Mouse (Mus musculus): ENCODE measurements around the gene Urb2. TPM values are rescaled to one million over a fixed set of nuclear protein-coding genes. Genes with fewer than 3 reads are reported as not detected.

Gene Urb2
- polyA plus RNA-seq, 1 experiment from 2014 or later: 4.7 TPM

DNA sequence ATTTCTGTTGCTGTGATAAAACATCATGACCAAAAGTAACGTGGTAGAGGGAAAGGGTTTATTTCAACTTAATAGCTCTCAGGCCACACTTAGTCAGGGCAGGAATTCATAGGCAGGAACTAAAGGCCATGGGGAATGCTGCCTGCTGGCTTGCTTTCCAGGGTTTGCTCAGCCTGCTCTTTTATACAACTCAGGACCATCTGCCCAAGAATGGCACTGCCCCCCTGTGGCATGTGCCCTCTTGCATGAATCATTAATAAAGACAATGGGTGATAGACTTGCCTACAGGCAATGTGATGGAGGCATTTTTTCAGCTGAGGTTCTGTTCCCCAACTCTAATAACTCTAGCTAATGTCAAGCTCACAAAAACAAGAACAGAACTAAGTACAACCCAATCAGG is 20.9 kb downstream of the Urb2 start:
- H3K4me1 ChIP-seq (ENCODE audit: insufficient read depth, low read length): no peaks in the 10 kb centered on the region
- peaks cover 48% of the 10 kb centered on the region for H3K36me3 ChIP-seq (ENCODE audit: insufficient read depth, low read length)
- WGBS: 65% methylated on average over 1 of the region's 1 CpGs
- no peaks in the 10 kb centered on the region for H3K9me3 ChIP-seq (ENCODE audit: low read length)
- no peak overlapping the region for H3K27ac ChIP-seq (ENCODE audit: low read length)
- no peak for ATAC-seq (ENCODE audit: low FRiP score, low TSS enrichment)
- no peak overlapping the region for H3K4me2 ChIP-seq (replicated peaks; ENCODE audit: low read depth, low read length)
- H3K4me3 ChIP-seq (ENCODE audit: low read length): no peak overlapping the region
- H3K9ac ChIP-seq (replicated peaks; ENCODE audit: low read length): no peak overlapping the region
- H3K27me3 ChIP-seq (ENCODE audit: insufficient read depth, low read length): no peaks in the 10 kb centered on the region

DNA sequence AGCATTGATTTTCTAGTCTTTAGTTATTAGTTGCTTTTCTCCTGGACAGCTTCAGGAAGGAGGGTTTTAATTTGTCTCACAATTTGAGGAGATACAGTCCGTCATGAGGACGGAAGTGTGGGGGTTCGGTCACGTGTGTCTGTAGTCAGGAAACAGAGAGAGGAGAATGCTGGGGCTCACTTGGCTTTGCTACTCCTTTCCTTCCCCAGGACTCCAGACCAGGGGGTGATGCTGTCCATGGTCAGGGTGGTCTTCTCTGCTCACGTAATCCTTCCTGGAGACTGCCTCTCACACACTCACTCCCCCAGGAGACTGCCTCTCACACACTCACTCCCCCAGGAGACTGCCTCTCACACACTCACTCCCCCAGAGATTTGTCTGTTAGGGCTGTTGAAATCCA is 23.1 kb downstream of the Urb2 start:
- Histone ChIP-seq H3K9ac (replicated peaks; ENCODE audit: low read length) (no peak overlapping the region), H3K27ac (ENCODE audit: low read length) (no peak overlapping the region), H3K4me2 (replicated peaks; ENCODE audit: low read depth, low read length) (no peak overlapping the region), H3K9me3 (ENCODE audit: low read length) (no peaks in the 10 kb centered on the region), H3K4me3 (ENCODE audit: low read length) (no peak overlapping the region), H3K4me1 (ENCODE audit: insufficient read depth, low read length) (no peaks in the 10 kb centered on the region), H3K36me3 (ENCODE audit: insufficient read depth, low read length) (peaks cover 35% of the 10 kb centered on the region), H3K27me3 (ENCODE audit: insufficient read depth, low read length) (no peaks in the 10 kb centered on the region)
- WGBS: 84% methylated on average over 5 of the region's 5 CpGs
- ATAC-seq (ENCODE audit: low FRiP score, low TSS enrichment): no peak

DNA sequence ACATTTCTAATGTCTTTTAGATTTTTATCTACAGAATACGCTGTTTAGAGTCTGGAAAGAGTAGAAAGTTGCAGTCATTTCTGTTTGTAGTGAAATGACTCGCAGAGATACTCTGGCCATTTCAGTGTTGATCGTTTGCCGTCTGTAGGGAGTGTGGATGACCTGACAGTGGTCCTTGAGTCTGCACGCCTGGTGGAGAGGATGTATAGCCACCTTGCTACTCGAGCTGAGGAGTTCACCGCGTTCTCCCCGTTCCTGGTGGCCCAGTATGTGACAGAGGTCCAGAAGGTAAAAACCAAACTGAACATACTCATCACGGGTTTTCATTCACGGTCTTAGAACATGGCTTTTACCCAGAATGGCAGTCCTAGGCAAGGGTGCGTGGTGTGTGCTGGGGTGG is 23.6 kb downstream of the Urb2 start:
- Histone ChIP-seq H3K4me3 (ENCODE audit: low read length) (no peak overlapping the region), H3K27ac (ENCODE audit: low read length) (no peak overlapping the region), H3K9me3 (ENCODE audit: low read length) (no peaks in the 10 kb centered on the region), H3K4me1 (ENCODE audit: insufficient read depth, low read length) (no peaks in the 10 kb centered on the region), H3K9ac (replicated peaks; ENCODE audit: low read length) (no peak overlapping the region), H3K27me3 (ENCODE audit: insufficient read depth, low read length) (no peaks in the 10 kb centered on the region), H3K36me3 (ENCODE audit: insufficient read depth, low read length) (peaks cover 35% of the 10 kb centered on the region), H3K4me2 (replicated peaks; ENCODE audit: low read depth, low read length) (no peak overlapping the region)
- 90% methylated on average over 12 of the region's 12 CpGs for WGBS
- ATAC-seq (ENCODE audit: low FRiP score, low TSS enrichment): no peak

DNA sequence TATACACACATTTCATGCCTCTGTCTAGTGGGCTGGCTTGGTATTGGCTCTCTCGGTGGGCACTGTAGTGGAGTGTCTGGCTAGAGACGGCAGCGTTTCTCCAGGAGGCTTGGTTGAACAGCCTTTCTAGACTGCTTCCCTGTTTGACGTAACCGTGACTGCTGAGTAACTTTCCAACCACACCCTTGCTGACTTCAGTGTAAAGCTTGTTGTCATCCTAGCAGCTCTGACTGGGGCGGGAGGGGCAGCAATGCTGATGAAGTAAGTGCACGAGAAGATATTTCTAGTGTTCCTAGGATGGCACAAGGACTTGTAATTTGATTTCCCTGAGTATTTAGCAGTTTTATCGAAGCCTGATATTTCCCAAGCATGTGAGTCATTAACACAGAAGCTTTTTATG is 24.5 kb downstream of the Urb2 start:
- Histone ChIP-seq H3K27ac (ENCODE audit: low read length) (no peak overlapping the region), H3K4me3 (ENCODE audit: low read length) (no peak overlapping the region), H3K4me1 (ENCODE audit: insufficient read depth, low read length) (no peaks in the 10 kb centered on the region), H3K4me2 (replicated peaks; ENCODE audit: low read depth, low read length) (no peak overlapping the region), H3K9ac (replicated peaks; ENCODE audit: low read length) (no peak overlapping the region), H3K36me3 (ENCODE audit: insufficient read depth, low read length) (peaks cover 33% of the 10 kb centered on the region), H3K27me3 (ENCODE audit: insufficient read depth, low read length) (no peaks in the 10 kb centered on the region), H3K9me3 (ENCODE audit: low read length) (no peaks in the 10 kb centered on the region)
- WGBS: 89% methylated on average over 8 of the region's 8 CpGs
- ATAC-seq (ENCODE audit: low FRiP score, low TSS enrichment): no peak

DNA sequence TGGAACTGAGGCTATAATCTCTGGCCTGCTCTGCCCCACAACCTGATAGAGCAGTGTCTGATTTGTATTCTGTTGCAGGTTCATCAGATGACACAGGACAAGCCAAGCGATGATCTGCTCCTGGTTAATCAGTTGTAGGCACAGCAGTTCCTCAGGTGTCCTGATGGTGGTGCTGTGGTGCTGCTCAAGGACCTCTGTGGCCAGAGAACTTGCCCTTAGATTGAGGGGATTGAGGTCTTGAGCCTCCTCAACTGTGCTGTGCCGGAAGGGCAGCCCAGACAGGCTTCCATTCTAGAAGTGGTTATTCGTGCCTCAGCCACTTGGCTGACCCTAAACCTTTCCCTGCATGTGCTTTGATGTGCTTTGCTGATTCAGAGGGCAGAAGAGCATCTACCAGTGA is 30.8 kb downstream of the Urb2 start:
- no peak for ATAC-seq (ENCODE audit: low FRiP score, low TSS enrichment)
- no peak overlapping the region for H3K4me2 ChIP-seq (replicated peaks; ENCODE audit: low read depth, low read length)
- H3K36me3 ChIP-seq (ENCODE audit: insufficient read depth, low read length): peaks cover 15% of the 10 kb centered on the region
- no peak overlapping the region for H3K4me3 ChIP-seq (ENCODE audit: low read length)
- no peaks in the 10 kb centered on the region for H3K4me1 ChIP-seq (ENCODE audit: insufficient read depth, low read length)
- no peaks in the 10 kb centered on the region; the same call in 1 of the 2 replicates for H3K27me3 ChIP-seq (ENCODE audit: insufficient read depth, low read length)
- 21% methylated on average over 3 of the region's 3 CpGs for WGBS
- H3K9me3 ChIP-seq (ENCODE audit: low read length): no peaks in the 10 kb centered on the region
- no peak overlapping the region for H3K27ac ChIP-seq (ENCODE audit: low read length)
- H3K9ac ChIP-seq (replicated peaks; ENCODE audit: low read length): no peak overlapping the region

DNA sequence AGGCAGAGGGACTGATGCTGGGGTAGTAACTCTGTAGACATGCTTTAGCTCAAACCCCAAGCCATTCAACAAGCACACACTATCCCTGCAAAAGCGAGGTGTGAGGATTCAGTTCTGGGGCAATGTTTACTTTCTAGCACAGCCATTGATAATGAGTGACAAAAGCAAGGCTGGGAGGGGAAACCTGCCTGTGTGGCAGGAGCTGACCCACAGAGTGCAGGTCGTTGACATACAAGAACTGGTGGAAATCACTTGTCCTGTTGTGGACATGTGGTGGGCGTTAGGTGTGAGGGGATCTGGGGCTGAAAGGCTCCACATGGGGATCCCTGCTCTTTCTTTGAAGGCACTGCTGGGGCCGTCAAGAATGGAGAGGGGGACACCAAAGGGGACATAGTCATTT is 31.3 kb downstream of the Urb2 start:
- Histone ChIP-seq H3K36me3 (ENCODE audit: insufficient read depth, low read length) (peaks cover 10% of the 10 kb centered on the region), H3K4me1 (ENCODE audit: insufficient read depth, low read length) (no peaks in the 10 kb centered on the region), H3K27me3 (ENCODE audit: insufficient read depth, low read length) (no peaks in the 10 kb centered on the region; the same call in 1 of the 2 replicates), H3K4me3 (ENCODE audit: low read length) (no peak overlapping the region), H3K27ac (ENCODE audit: low read length) (no peak overlapping the region), H3K4me2 (replicated peaks; ENCODE audit: low read depth, low read length) (no peak overlapping the region), H3K9me3 (ENCODE audit: low read length) (no peaks in the 10 kb centered on the region), H3K9ac (replicated peaks; ENCODE audit: low read length) (no peak overlapping the region)
- WGBS: 49% methylated on average over 4 of the region's 4 CpGs
- ATAC-seq (ENCODE audit: low FRiP score, low TSS enrichment): no peak

DNA sequence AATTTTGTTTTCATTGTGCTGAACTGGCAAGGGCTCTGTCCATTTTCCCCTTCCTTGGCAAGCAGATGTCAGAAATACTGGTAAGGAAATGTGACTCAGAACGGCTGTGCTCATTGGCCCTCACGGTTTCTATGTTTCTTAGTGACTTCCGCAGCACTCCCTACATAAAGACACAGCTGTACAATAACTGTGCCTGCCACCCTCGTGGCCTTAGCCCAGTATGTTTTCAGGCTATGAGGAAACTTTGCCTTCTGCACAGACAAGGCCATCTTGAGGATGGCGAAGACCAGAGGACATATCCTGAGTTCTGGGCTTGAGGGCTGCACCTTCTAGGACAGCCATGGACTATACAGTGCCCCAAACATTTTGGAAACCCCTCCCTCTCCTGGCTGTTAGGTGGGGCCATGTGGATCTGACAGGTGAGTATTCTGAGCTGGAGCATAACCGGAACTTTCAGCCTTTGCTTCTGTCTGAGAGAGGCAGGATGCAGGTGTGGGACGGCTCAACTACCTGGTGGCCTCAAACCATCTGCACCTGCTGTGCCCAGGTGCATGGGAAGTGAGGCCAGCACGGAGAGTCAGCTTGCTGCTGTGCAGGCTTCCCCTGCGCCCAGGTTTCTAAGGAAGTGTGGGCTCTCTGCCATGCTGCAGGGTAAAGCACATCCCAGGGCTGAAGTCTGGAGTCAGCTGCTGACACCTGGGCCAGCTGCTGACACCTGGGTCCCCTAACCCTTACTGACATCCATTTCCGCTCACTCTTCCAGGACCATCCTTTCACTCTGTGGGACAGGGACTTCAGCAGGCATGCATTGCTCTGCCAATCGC is 35.7 kb downstream of the Urb2 start:
- Histone ChIP-seq H3K27ac (ENCODE audit: low read length) (no peak overlapping the region), H3K36me3 (ENCODE audit: insufficient read depth, low read length) (no peaks in the 10 kb centered on the region), H3K4me2 (replicated peaks; ENCODE audit: low read depth, low read length) (no peak overlapping the region), H3K27me3 (ENCODE audit: insufficient read depth, low read length) (no peaks in the 10 kb centered on the region; the same call in 1 of the 2 replicates), H3K9me3 (ENCODE audit: low read length) (no peaks in the 10 kb centered on the region), H3K4me1 (ENCODE audit: insufficient read depth, low read length) (no peaks in the 10 kb centered on the region), H3K4me3 (ENCODE audit: low read length) (no peak overlapping the region), H3K9ac (replicated peaks; ENCODE audit: low read length) (no peak overlapping the region)
- 81% methylated on average over 11 of the region's 11 CpGs for WGBS
- ATAC-seq (ENCODE audit: low FRiP score, low TSS enrichment): no peak

DNA sequence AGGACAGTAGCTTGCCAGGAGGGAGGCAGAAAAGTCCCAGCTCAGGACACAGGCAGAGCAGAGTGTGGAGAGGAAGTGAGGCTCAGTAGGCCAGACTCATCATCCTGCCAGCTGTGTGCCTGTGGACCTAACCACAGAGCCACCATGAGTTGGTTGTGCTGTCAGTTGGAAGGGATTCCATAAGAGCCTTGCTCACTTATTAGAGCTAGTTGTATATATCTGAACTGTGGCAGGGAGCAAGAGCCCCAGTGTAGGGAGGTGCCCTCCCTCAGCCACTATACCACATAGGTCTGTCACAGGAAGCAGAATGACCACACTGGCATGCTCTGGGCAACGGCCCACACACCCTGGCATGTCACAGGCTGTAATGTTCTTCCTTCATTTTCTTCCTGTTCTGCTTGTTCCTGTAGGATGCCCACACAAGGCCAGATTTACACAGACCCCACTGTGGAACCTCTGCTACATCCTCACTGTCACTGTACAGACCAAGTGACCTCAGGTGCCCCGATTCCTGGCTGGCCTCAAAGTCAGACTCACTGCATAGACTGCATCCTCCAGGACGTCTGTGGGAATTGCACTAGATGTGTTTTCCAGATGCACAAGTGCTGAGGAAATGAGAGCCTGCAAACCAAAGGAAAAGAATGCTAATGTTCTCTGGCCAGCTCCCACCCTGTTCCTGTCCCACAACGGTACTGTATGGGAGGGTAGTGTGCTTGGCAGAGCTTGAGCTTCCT is 45.2 kb downstream of the Urb2 start:
- peak; percentile 35; the same call in 1 of the 2 replicates for ATAC-seq (ENCODE audit: low FRiP score, low TSS enrichment)

DNA sequence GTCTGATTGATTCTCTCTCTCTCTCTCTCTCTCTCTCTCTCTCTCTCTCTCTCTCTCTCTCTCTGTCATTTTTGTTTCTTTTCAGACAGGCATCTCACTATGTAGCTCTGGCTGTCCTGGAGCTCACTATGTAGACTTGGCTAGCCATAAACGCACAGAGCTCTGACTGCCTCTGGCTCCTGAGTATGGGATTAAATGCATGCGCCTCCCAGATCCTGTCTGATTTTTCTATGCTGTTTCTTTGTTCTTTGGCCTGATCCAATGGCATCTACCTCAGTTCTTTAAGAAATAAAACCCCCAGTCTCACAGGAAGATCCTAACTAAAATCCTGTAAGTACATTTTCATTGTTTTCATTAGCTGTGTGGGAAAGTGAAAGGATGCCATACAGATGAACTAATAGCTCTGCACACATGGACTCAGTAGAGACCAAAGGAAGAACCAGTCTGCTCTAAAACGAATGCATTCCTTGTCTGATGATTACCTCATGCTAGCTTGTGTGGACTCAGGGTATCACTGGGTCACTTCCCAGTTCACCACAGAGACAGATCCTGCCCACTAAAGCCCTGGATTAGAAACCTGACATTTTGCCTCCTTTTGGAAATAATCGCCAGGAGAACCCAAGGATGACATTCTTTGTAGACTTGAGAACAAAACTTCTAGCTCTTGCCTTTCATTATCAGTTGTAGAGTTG is 45.9 kb downstream of the Urb2 start:
- H3K27ac ChIP-seq (ENCODE audit: low read length): no peak overlapping the region
- no peaks in the 10 kb centered on the region for H3K27me3 ChIP-seq (ENCODE audit: insufficient read depth, low read length)
- no peak overlapping the region for H3K4me2 ChIP-seq (replicated peaks; ENCODE audit: low read depth, low read length)
- 0 out of 2 replicates have a peak, but pooled peaks cover 4% of the 10 kb centered on the region for H3K4me1 ChIP-seq (ENCODE audit: insufficient read depth, low read length)
- H3K36me3 ChIP-seq (ENCODE audit: insufficient read depth, low read length): no peaks in the 10 kb centered on the region
- no peaks in the 10 kb centered on the region for H3K9me3 ChIP-seq (ENCODE audit: low read length)
- no peak for ATAC-seq (ENCODE audit: low FRiP score, low TSS enrichment)
- no peak overlapping the region for H3K4me3 ChIP-seq (ENCODE audit: low read length)
- 74% methylated on average over 4 of the region's 4 CpGs for WGBS
- H3K9ac ChIP-seq (replicated peaks; ENCODE audit: low read length): no peak overlapping the region

More for the DNA sequence above, 45.2 kb downstream of the Urb2 start:
- Histone ChIP-seq H3K36me3 (ENCODE audit: insufficient read depth, low read length) (no peaks in the 10 kb centered on the region), H3K27me3 (ENCODE audit: insufficient read depth, low read length) (no peaks in the 10 kb centered on the region), H3K4me3 (ENCODE audit: low read length) (no peak overlapping the region), H3K4me2 (replicated peaks; ENCODE audit: low read depth, low read length) (no peak overlapping the region), H3K4me1 (ENCODE audit: insufficient read depth, low read length) (0 out of 2 replicates have a peak, but pooled peaks cover 4% of the 10 kb centered on the region), H3K27ac (ENCODE audit: low read length) (no peak overlapping the region), H3K9me3 (ENCODE audit: low read length) (no peaks in the 10 kb centered on the region), H3K9ac (replicated peaks; ENCODE audit: low read length) (no peak overlapping the region)
- WGBS: 47% methylated on average over 4 of the region's 4 CpGs
